Mouse (Mus musculus) lung, embryonic 16.5 days (tissue): Measurements from ENCODE around the gene Ccin. TPM values are rescaled to one million over a fixed set of nuclear protein-coding genes. Genes with fewer than 3 reads are reported as not detected.

Experiments
- ATAC-seq: fragments of 200-750 bp; cut with Nextera tagmentation; 2 replicates; pipeline ENCODE4 v1.8.0; 2017; ENCODE audit warnings: low read depth, mild to moderate bottlenecking, moderate library complexity
- H3K27ac ChIP-seq: fragments of 300-500 bp; sonication (generic); 2 replicates; pipeline ENCODE4 v1.5.1; 2014; ENCODE audit warnings: mild to moderate bottlenecking, control low read depth, low read length
- H3K27me3 ChIP-seq: fragments of 300-500 bp; sonication (generic); 2 replicates; pipeline ENCODE4 v1.6.1; 2014; ENCODE audit warnings: low read depth, low read length, mixed read lengths; ENCODE audit not compliant: control insufficient read depth, insufficient read depth
- H3K36me3 ChIP-seq: fragments of 300-500 bp; sonication (generic); 2 replicates; pipeline ENCODE4 v1.6.1; 2014; ENCODE audit warnings: low read length; ENCODE audit not compliant: control insufficient read depth, insufficient read depth
- H3K4me1 ChIP-seq: fragments of 300-500 bp; sonication (generic); replicated peaks from 2 replicates; pipeline ENCODE4 v1.6.1; 2014; ENCODE audit warnings: low read length, mixed read lengths; ENCODE audit not compliant: control insufficient read depth, insufficient read depth
- H3K4me2 ChIP-seq: fragments of 300-500 bp; sonication (generic); 2 replicates; pipeline ENCODE4 v1.6.1; 2014; ENCODE audit warnings: low read depth, low read length, control low read depth
- H3K4me3 ChIP-seq: fragments of 300-500 bp; sonication (generic); 2 replicates; pipeline ENCODE4 v1.5.1; 2014; ENCODE audit warnings: mild to moderate bottlenecking, low read length, control low read depth
- H3K9ac ChIP-seq: fragments of 300-500 bp; sonication (generic); 2 replicates; pipeline ENCODE4 v1.6.1; 2014; ENCODE audit warnings: low read length, control low read depth
- H3K9me3 ChIP-seq: fragments of 300-500 bp; sonication (generic); 2 replicates; pipeline ENCODE4 v1.6.1; 2016; ENCODE audit warnings: low read length; ENCODE audit not compliant: control insufficient read depth
- WGBS: fragments of 180-500 bp; shearing (Covaris S2); extraction: QIAGEN DNeasy Blood & Tissue Kit; methylation state at CpG from one replicate; pipeline ENCODE4 v1.1.7; 2014; 5-methylcytosine and 5-hydroxymethylcytosine counted together
- polyA plus RNA-seq: library from polyadenylated mRNA; unstranded; fragments of >200 nt; fragmentation: Nextera tagmentation; extraction: Ambion mirVana; gene quantifications from 2 replicates; pipeline ENCODE4 v1.2.1, GENCODE M21; 2015

The Ccin gene
- polyA plus RNA-seq, 1 experiment from 2014 or later = not detected

- Histone ChIP-seq H3K9ac (no peak overlapping the region), H3K9me3 (no peaks in the 10 kb centered on the region), H3K4me2 (no peak overlapping the region), H3K4me1 (no peaks in the 10 kb centered on the region), H3K36me3 (no peaks in the 10 kb centered on the region), H3K27ac (no peak overlapping the region), H3K4me3 (no peak overlapping the region), H3K27me3 (no peaks in the 10 kb centered on the region)
- whole genome bisulfite sequencing = 70% methylated on average over 3 of the region's 3 CpGs
- no peak for ATAC-seq
These were observed 21.5 kb downstream of the Ccin start for GRCm38 (mm10) chr4:44004623-44005409.

DNA sequence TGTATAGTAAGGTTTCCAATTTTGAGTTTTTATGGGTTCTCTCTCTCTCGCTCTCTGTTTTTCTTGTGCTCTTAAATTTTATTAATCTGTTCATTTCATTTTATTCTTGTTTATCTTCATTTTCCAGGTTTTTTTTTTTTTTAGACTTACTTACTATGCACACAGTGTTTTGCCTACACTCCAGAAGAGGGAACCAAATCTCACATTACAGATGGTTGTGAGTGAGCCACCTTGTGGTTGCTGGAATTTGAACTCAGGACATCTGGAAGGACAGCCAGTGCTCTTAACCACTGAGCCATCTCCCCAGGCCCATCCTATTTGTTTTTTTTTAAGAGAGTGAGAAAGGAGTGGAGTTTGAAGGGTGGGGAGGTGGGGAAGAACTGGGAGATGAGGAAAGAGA is 26.9 kb downstream of the Ccin start:
- Histone ChIP-seq H3K27me3 (no peaks in the 10 kb centered on the region), H3K4me2 (no peak overlapping the region), H3K36me3 (no peaks in the 10 kb centered on the region), H3K4me3 (no peak overlapping the region), H3K9me3 (no peaks in the 10 kb centered on the region), H3K27ac (no peak overlapping the region), H3K4me1 (peaks cover 19% of the 10 kb centered on the region), H3K9ac (no peak overlapping the region)
- 97% methylated on average over 1 of the region's 1 CpGs for WGBS
- no peak for ATAC-seq

GRCm38 (mm10) chr4:44010893-44011292 is 27.6 kb downstream of the Ccin start:
- 45% methylated on average over 2 of the region's 2 CpGs for WGBS
- no peak overlapping the region for H3K27ac ChIP-seq
- no peaks in the 10 kb centered on the region for H3K36me3 ChIP-seq
- no peak overlapping the region for H3K4me2 ChIP-seq
- H3K4me3 ChIP-seq = no peak overlapping the region
- ATAC-seq = no peak
- H3K9ac ChIP-seq = no peak overlapping the region
- no peaks in the 10 kb centered on the region for H3K27me3 ChIP-seq
- H3K9me3 ChIP-seq = no peaks in the 10 kb centered on the region
- peaks cover 19% of the 10 kb centered on the region for H3K4me1 ChIP-seq

DNA sequence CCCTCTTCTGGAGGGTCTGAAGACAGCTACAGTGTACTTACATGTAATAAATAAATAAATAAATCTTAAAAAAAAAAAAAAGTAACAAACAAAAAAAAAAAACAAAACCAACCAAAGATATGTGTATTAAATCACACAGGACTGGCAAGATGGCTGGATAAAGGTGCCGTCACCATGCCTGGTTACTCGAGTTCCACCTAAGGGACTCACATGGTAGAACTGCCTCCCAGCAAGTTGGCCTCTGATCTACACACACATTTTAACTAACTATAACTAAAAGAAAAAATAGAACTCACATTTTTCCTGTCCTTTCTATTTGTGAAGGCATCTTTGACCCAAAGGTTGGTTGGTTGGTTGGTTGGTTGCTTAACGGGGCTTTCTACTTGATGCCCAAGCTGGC is 28.5 kb downstream of the Ccin start:
- peak overlapping the region; percentile 99 for H3K4me3 ChIP-seq
- H3K36me3 ChIP-seq = no peaks in the 10 kb centered on the region
- peak overlapping the region; percentile 96 for H3K4me2 ChIP-seq
- WGBS = 74% methylated on average over 3 of the region's 3 CpGs
- peak overlapping the region; percentile 84; the same call in 1 of the 2 replicates for H3K27ac ChIP-seq
- H3K9me3 ChIP-seq = no peaks in the 10 kb centered on the region
- no peaks in the 10 kb centered on the region for H3K27me3 ChIP-seq
- no peak for ATAC-seq
- H3K9ac ChIP-seq = peak overlapping the region; percentile 67
- peaks cover 19% of the 10 kb centered on the region for H3K4me1 ChIP-seq

DNA sequence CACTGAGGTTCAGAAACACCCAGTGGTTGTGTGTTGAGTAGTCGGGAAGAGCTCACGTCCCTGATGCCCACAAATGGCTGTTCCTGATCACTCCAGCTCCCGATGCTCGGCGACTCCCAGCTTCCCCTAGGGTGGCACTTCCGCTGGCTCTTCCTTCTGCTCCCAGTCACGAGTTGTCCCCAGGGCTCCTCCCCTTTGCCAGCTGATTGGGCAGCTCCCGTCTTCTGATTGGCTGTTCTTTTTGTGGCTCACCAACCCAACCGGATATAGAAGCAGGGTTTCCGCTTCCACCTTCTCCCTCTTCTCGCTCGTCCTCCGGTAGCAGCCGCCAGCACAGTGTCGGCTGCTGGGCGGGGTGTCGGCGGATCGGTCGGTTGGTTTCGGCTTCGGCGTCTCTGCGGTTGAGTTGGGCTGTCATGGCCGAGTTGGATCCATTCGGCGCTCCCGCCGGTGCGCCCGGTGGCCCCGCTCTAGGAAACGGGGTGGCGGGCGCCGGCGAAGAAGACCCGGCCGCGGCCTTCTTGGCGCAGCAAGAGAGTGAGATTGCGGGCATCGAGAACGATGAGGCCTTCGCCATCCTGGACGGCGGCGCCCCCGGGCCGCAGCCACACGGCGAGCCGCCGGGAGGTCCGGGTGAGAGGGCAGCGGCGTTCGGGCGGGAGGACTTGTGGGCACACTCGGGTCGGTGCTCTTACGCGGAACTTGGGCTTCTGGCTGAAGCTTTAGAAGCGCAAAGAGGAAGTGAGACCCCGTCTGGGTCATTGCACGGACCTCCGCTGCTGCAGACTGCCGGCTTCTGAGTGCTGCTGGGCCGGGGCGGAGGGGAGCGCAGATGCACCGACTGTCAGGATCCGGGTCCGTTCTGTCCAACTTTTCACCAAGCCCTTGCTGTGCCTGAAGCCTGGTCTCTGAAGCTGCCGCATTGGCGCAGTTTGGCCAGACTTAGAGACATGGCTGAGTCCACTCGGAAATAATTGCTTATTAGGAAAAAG is 29.4 kb downstream of the Ccin start:
- under 1% methylated on average over 77 of the region's 77 CpGs for WGBS
- peaks cover 19% of the 10 kb centered on the region for H3K4me1 ChIP-seq
- peak overlapping the region; percentile 96 for H3K4me2 ChIP-seq
- no peaks in the 10 kb centered on the region for H3K36me3 ChIP-seq
- no peaks in the 10 kb centered on the region for H3K9me3 ChIP-seq
- H3K9ac ChIP-seq = peak overlapping the region; percentile 98
- H3K4me3 ChIP-seq = peak overlapping the region; percentile 99
- H3K27ac ChIP-seq = peak overlapping the region; percentile 84
- H3K27me3 ChIP-seq = no peaks in the 10 kb centered on the region
- ATAC-seq = peak; percentile 99

- Histone ChIP-seq H3K36me3 (no peaks in the 10 kb centered on the region), H3K4me1 (peaks cover 19% of the 10 kb centered on the region), H3K9me3 (no peaks in the 10 kb centered on the region), H3K4me2 (peak overlapping the region; percentile 96), H3K27me3 (no peaks in the 10 kb centered on the region), H3K4me3 (peak overlapping the region; percentile 99), H3K27ac (no peak overlapping the region), H3K9ac (peak overlapping the region; percentile 98)
- no peak for ATAC-seq
- WGBS = 19% methylated on average over 11 of the region's 11 CpGs
These were observed 30.2 kb downstream of the Ccin start for GRCm38 (mm10) chr4:44013391-44014070.

- Histone ChIP-seq H3K9ac (peak overlapping the region; percentile 8; the same call in 1 of the 2 replicates), H3K27me3 (no peaks in the 10 kb centered on the region), H3K4me2 (no peak overlapping the region), H3K27ac (no peak overlapping the region), H3K36me3 (peaks cover 14% of the 10 kb centered on the region), H3K4me1 (peaks cover 19% of the 10 kb centered on the region), H3K9me3 (no peaks in the 10 kb centered on the region), H3K4me3 (no peak overlapping the region)
- WGBS = 87% methylated on average over 4 of the region's 4 CpGs
- ATAC-seq = no peak
These were observed 32.8 kb downstream of the Ccin start for GRCm38 (mm10) chr4:44016071-44016470.

GRCm38 (mm10) chr4:44016791-44017190 is 33.5 kb downstream of the Ccin start:
- no peak overlapping the region for H3K4me3 ChIP-seq
- WGBS = 88% methylated on average over 12 of the region's 12 CpGs
- no peak for ATAC-seq
- H3K9ac ChIP-seq = no peak overlapping the region
- no peak overlapping the region for H3K27ac ChIP-seq
- H3K4me2 ChIP-seq = no peak overlapping the region
- peaks cover 17% of the 10 kb centered on the region for H3K36me3 ChIP-seq
- no peaks in the 10 kb centered on the region for H3K27me3 ChIP-seq
- no peaks in the 10 kb centered on the region for H3K9me3 ChIP-seq
- peaks cover 19% of the 10 kb centered on the region for H3K4me1 ChIP-seq
